Mouse (Mus musculus) MEL (cell line): ENCODE data around the gene Retreg2. TPM values are rescaled to one million over a fixed set of nuclear protein-coding genes. Genes with fewer than 3 reads are reported as not detected.

Experiments used
- DNase-seq: peaks from one replicate; pipeline ENCODE4 v3.0.0; 2011; ENCODE audit warnings: low read depth, low spot score
- H3K27ac ChIP-seq: 2 replicates; pipeline ENCODE4 v1.5.1; 2012; ENCODE audit warnings: low read depth, mild to moderate bottlenecking, control low read depth, low read length, moderate library complexity; ENCODE audit not compliant: control insufficient read depth
- H3K27me3 ChIP-seq, 2 experiments: fragments of 150-350 bp in 1 of 2; sonication (generic) in 1 of 2; 2 replicates each; pipeline ENCODE4 v1.6.1; 2012; ENCODE audit warnings: low read length in 2 of 2, mild to moderate bottlenecking in 2 of 2, improper control_type of control experiment in 1 of 2, moderate library complexity in 1 of 2; ENCODE audit not compliant: insufficient read depth in 2 of 2, control insufficient read depth in 1 of 2
- H3K36me3 ChIP-seq, 2 experiments: 2 replicates each; pipeline ENCODE4 v1.6.1; 2012 to 2014; ENCODE audit warnings: low read length in 2 of 2, improper control_type of control experiment in 1 of 2, inconsistent platforms in 1 of 2, mild to moderate bottlenecking in 1 of 2; ENCODE audit not compliant: insufficient read depth in 2 of 2, control insufficient read depth in 1 of 2
- H3K4me1 ChIP-seq, 2 experiments: fragments of 150-350 bp in 1 of 2; sonication (generic) in 1 of 2; 2 replicates each; pipeline ENCODE4 v1.6.1; 2012; ENCODE audit warnings: low read length in 2 of 2, improper control_type of control experiment in 1 of 2, mild to moderate bottlenecking in 1 of 2; ENCODE audit not compliant: insufficient read depth in 2 of 2, control insufficient read depth in 1 of 2
- H3K4me3 ChIP-seq, 2 experiments: fragments of 150-350 bp in 1 of 2; sonication (generic) in 1 of 2; 2 replicates each; pipeline ENCODE4 v1.5.1; 2012; ENCODE audit warnings: low read depth in 2 of 2, low read length in 2 of 2, mild to moderate bottlenecking in 2 of 2, moderate library complexity in 2 of 2, control low read depth in 1 of 2, improper control_type of control experiment in 1 of 2; ENCODE audit not compliant: control insufficient read depth in 1 of 2, insufficient read depth in 1 of 2
- H3K79me2 ChIP-seq: 2 replicates; pipeline ENCODE4 v1.6.1; 2012; ENCODE audit warnings: mild to moderate bottlenecking, low read length, moderate library complexity; ENCODE audit not compliant: control insufficient read depth, poor library complexity, insufficient read depth
- H3K9ac ChIP-seq: 2 replicates; pipeline ENCODE4 v1.6.1; 2012; ENCODE audit warnings: low read depth, mild to moderate bottlenecking, control low read depth, low read length, moderate library complexity; ENCODE audit not compliant: control insufficient read depth, poor library complexity, severe bottlenecking
- H3K9me3 ChIP-seq: fragments of 150-350 bp; sonication (generic); replicated peaks from 2 replicates; pipeline ENCODE4 v1.6.1; 2012; ENCODE audit warnings: mild to moderate bottlenecking, low read length, improper control_type of control experiment, moderate library complexity; ENCODE audit not compliant: insufficient read depth
- ELF1 ChIP-seq: IDR thresholded peaks from 2 replicates; pipeline ENCODE4 v1.6.1; 2014; ENCODE audit warnings: low read depth, mild to moderate bottlenecking, inconsistent platforms, low read length, improper control_type of control experiment, moderate library complexity
- EP300 ChIP-seq, 2 experiments: IDR thresholded peaks; 2 replicates each; pipeline ENCODE4 v1.6.1; 2011; ENCODE audit warnings: improper control_type of control experiment in 2 of 2, low read length in 2 of 2, low read depth in 1 of 2, mild to moderate bottlenecking in 1 of 2
- ETS1 ChIP-seq: IDR thresholded peaks from 2 replicates; pipeline ENCODE4 v1.6.1; 2012; ENCODE audit warnings: low read depth, mild to moderate bottlenecking, inconsistent platforms, low read length, improper control_type of control experiment, moderate library complexity
- KAT2A ChIP-seq: conservative IDR thresholded peaks from 2 replicates; pipeline ENCODE4 v1.6.1; 2012; ENCODE audit warnings: low read depth, low read length, improper control_type of control experiment, inconsistent platforms
- MAX ChIP-seq: IDR thresholded peaks from 2 replicates; pipeline ENCODE4 v1.6.1; 2011; ENCODE audit warnings: low read length, improper control_type of control experiment
- MAZ ChIP-seq: IDR thresholded peaks from 2 replicates; pipeline ENCODE4 v1.6.1; 2012; ENCODE audit warnings: low read depth, mild to moderate bottlenecking, inconsistent platforms, low read length, improper control_type of control experiment
- MXI1 ChIP-seq: IDR thresholded peaks from 2 replicates; pipeline ENCODE4 v1.6.1; 2011; ENCODE audit warnings: mild to moderate bottlenecking, low read depth, low read length, improper control_type of control experiment
- SIN3A ChIP-seq: IDR thresholded peaks from 2 replicates; pipeline ENCODE4 v1.6.1; 2012; ENCODE audit warnings: low read length, improper control_type of control experiment, inconsistent platforms
- TAL1 ChIP-seq: IDR thresholded peaks from 2 replicates; pipeline ENCODE4 v1.6.1; 2012; ENCODE audit warnings: mild to moderate bottlenecking, inconsistent platforms, low read length, moderate library complexity, mixed read lengths
- USF1 ChIP-seq: IDR thresholded peaks from 2 replicates; pipeline ENCODE4 v1.6.1; 2014; ENCODE audit warnings: low read depth, mild to moderate bottlenecking, inconsistent platforms, low read length, improper control_type of control experiment, moderate library complexity
- ZKSCAN1 ChIP-seq: IDR thresholded peaks from 2 replicates; pipeline ENCODE4 v1.6.1; 2012; ENCODE audit warnings: low read depth, mild to moderate bottlenecking, inconsistent platforms, low read length, improper control_type of control experiment, moderate library complexity
- polyA plus RNA-seq, 2 experiments: library from polyadenylated mRNA; stranded (reverse) in 1 of 2; unstranded in 1 of 2; fragments of >175 nt in 1 of 2; fragments of >200 nt in 1 of 2; gene quantifications; 2 replicates each; pipeline versions ENCODE4 v1.2.1 to v1.2.4; 2012; ENCODE audit warnings: low replicate concordance in 2 of 2, low read depth in 1 of 2; ENCODE audit not compliant: insufficient read length in 2 of 2, insufficient read depth in 1 of 2, missing spikeins in 1 of 2
- total RNA-seq: library from RNA; depleted of rRNA; stranded (reverse); fragments of 300-350 nt; gene quantifications from 2 replicates; pipeline ENCODE4 v1.2.3, GENCODE M21; 2012

Retreg2 gene
- total and polyA plus RNA-seq, 3 experiments, result 38.1 to 59.2 TPM; not detected in 1

DNA sequence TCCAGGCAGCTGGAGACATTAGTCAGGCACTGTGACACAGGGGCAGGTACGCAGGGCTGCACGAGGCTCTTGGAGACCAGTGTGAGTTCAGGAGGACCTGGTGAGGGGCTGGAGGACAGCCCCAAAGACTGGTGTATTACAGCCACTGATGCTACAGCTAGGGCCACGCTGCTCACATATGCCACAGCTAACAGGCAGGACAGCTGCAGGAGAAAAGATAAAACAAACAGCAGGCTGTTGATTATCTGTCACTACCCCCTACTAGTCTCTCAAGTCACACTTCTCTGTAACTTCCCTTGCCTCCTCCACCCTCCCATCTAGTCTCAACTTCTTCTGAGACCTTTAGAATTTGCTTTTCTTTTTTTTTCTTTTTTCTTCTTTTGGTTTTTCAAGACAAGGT lies 5.8 kb upstream of the Retreg2 start (continued):
- TF ChIP-seq EP300 (IDR thresholded peaks at IDR 0.05; ENCODE audit: low read depth in 1 of 2, low read length in 2 of 2) (peak; percentile 96), ZKSCAN1 (no peak)
- TF ChIP-seq, all 39 proteins: peak for 17

DNA sequence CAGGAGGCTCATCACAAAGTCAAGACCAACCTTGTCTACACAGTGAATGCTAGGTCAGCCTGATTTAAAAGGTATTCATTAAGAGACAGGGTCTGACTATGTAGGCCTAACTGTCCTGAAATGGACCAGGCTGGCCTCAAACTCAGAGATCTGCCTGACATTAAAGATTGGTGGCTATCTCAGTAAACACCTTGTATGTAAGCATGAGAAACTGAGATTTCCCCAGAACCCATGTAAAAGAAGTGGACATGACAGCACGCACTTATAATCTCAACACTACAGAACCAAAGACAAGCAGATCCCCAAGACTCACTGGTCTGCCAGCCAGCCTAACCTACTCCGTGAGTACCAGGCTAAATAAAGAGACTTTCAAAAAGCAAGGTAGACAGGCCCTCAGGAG lies 4.1 kb upstream of the Retreg2 start:
- H3K36me3 ChIP-seq, result peaks cover 4 to 38% of the 10 kb centered on the region in 2 experiments; a peak in 3 of 4 replicates
- H3K4me1 ChIP-seq, result peaks cover 14 to 43% of the 10 kb centered on the region in 2 experiments
- no peak for DNase-seq
- no peaks in the 10 kb centered on the region for H3K9me3 ChIP-seq
- no peak overlapping the region for H3K9ac ChIP-seq
- no peak overlapping the region for H3K27ac ChIP-seq
- no peaks in the 10 kb centered on the region for H3K27me3 ChIP-seq
- H3K4me3 ChIP-seq, result no peak overlapping the region
- TF ChIP-seq ELF1, result no peak
- TF ChIP-seq MAX, result no peak
- no peak for TF ChIP-seq ETS1
- TF ChIP-seq MAZ, result no peak
- no peak for TF ChIP-seq SIN3A
- no peak for TF ChIP-seq KAT2A
- TF ChIP-seq TAL1, result peak; percentile 21; the same call in 1 of the 2 replicates
- H3K79me2 ChIP-seq, result peaks cover 29% of the 10 kb centered on the region

DNA sequence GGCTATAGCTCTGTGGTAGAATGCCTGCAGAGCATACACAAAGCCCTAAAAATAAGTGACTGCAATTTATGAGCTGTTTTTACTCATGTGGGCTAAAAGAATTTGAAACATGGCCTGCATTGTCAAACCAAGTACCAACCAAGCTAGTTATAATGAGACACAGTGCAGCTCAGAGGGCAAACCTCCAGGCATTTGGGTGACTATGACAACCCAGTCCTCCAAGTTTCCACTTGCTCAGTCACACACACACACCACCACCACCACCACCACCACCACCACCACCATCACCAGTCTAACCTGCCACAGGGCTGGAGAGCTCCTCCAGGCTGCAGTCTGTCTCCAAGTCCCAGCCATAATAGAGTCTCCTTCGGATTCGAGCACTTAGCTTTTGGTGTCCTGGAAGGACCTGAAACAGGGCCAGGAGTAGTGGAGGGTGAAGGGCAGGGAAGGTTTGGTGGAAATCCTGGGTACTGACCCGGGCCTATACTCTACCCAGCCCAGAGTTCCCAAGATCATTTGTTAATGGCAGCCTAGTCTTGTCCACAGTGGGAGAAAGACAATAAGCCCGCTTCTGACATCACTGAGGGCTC lies 1.9 kb upstream of the Retreg2 start:
- Histone ChIP-seq H3K9me3 (no peaks in the 10 kb centered on the region), H3K4me1 (peaks cover 14 to 37% of the 10 kb centered on the region in 2 experiments), H3K79me2 (peaks cover 38% of the 10 kb centered on the region), H3K9ac (peak overlapping the region; percentile 93), H3K27ac (peak overlapping the region; percentile 91)
- TF ChIP-seq MXI1 (peak; percentile 18; the same call in 1 of the 2 replicates), USF1 (no peak)
- TF ChIP-seq, all 39 proteins: peak for 1
- DNase-seq, result peak; percentile 44
- no peaks in the 10 kb centered on the region for H3K27me3 ChIP-seq
- H3K36me3 ChIP-seq, result peaks cover 4 to 36% of the 10 kb centered on the region in 2 experiments; a peak in 3 of 4 replicates
- H3K4me3 ChIP-seq, result peak overlapping the region; percentile 88 to 94
